Mouse (Mus musculus) lung, postnatal 0 days (tissue): ENCODE results near the gene Hif3a. TPM values are rescaled to one million over a fixed set of nuclear protein-coding genes. Genes with fewer than 3 reads are reported as not detected.

Experiments
- ATAC-seq: fragments of 200-750 bp; cut with Nextera tagmentation; 2 replicates; pipeline ENCODE4 v1.8.0; 2017; ENCODE audit warnings: moderate library complexity
- DNase-seq: peaks from one replicate; pipeline ENCODE4 v3.0.0-alpha.2; 2016; ENCODE audit warnings: low spot score
- H3K27ac ChIP-seq: fragments of 300-500 bp; sonication (generic); 2 replicates; pipeline ENCODE4 v1.5.1; 2014; ENCODE audit warnings: antibody characterized with exemption, mild to moderate bottlenecking, low read length, mixed read lengths
- H3K27me3 ChIP-seq: fragments of 300-500 bp; sonication (generic); replicated peaks from 2 replicates; pipeline ENCODE4 v1.6.1; 2014; ENCODE audit warnings: low read length, mixed read lengths; ENCODE audit not compliant: insufficient read depth
- H3K36me3 ChIP-seq: fragments of 300-500 bp; sonication (generic); 2 replicates; pipeline ENCODE4 v1.6.1; 2014; ENCODE audit warnings: low read length, mixed read lengths; ENCODE audit not compliant: insufficient read depth
- H3K4me1 ChIP-seq: fragments of 300-500 bp; sonication (generic); 2 replicates; pipeline ENCODE4 v1.6.1; 2014; ENCODE audit warnings: antibody characterized with exemption, low read depth, low read length, mixed read lengths; ENCODE audit not compliant: insufficient read depth
- H3K4me2 ChIP-seq: fragments of 300-500 bp; sonication (generic); replicated peaks from 2 replicates; pipeline ENCODE4 v1.6.1; 2014; ENCODE audit warnings: low read depth, mild to moderate bottlenecking, low read length, moderate library complexity, mixed read lengths
- H3K4me3 ChIP-seq: fragments of 300-500 bp; sonication (generic); 2 replicates; pipeline ENCODE4 v1.5.1; 2014; ENCODE audit warnings: low read depth, low read length
- H3K9ac ChIP-seq: fragments of 300-500 bp; sonication (generic); replicated peaks from 2 replicates; pipeline ENCODE4 v1.6.1; 2014; ENCODE audit warnings: low read depth, mild to moderate bottlenecking
- H3K9me3 ChIP-seq: fragments of 300-500 bp; sonication (generic); 2 replicates; pipeline ENCODE4 v1.6.1; 2016; ENCODE audit warnings: low read length, mixed read lengths
- CTCF ChIP-seq: IDR thresholded peaks from 2 replicates; pipeline ENCODE4 v1.5.1; 2016; ENCODE audit warnings: antibody characterized with exemption, mild to moderate bottlenecking
- EP300 ChIP-seq: IDR thresholded peaks from 2 replicates; pipeline ENCODE4 v1.6.1; 2016; ENCODE audit warnings: antibody characterized with exemption, mild to moderate bottlenecking, control low read depth
- WGBS: fragments of 180-500 bp; shearing (Covaris S2); extraction: QIAGEN DNeasy Blood & Tissue Kit; methylation state at CpG from one replicate; pipeline ENCODE4 v1.1.7; 2014; 5-methylcytosine and 5-hydroxymethylcytosine counted together
- polyA plus RNA-seq: library from polyadenylated mRNA; unstranded; fragments of >200 nt; fragmentation: Nextera tagmentation; extraction: Ambion mirVana; gene quantifications from 2 replicates; pipeline ENCODE4 v1.2.1, GENCODE M21; 2015

Gene Hif3a
- polyA plus RNA-seq, 1 experiment from 2014 or later, result 8.2 TPM

GRCm38 (mm10) chr7:16999650-17000049 is 62.6 kb downstream of the Hif3a start:
- DNase-seq, result peak; percentile 70
- 0 out of 2 replicates have a peak, but pooled peaks cover 5% of the 10 kb centered on the region for H3K36me3 ChIP-seq
- TF ChIP-seq EP300 (no peak), CTCF (peak; percentile 97)
- peaks cover 10% of the 10 kb centered on the region for H3K4me1 ChIP-seq
- no peak overlapping the region for H3K27ac ChIP-seq
- H3K9me3 ChIP-seq, result no peaks in the 10 kb centered on the region
- no peak overlapping the region for H3K4me2 ChIP-seq
- ATAC-seq, result peak; percentile 14
- H3K27me3 ChIP-seq, result no peaks in the 10 kb centered on the region
- no peak overlapping the region for H3K4me3 ChIP-seq
- no peak overlapping the region for H3K9ac ChIP-seq
- 24% methylated on average over 4 of the region's 4 CpGs for WGBS

- no peaks in the 10 kb centered on the region for H3K27me3 ChIP-seq
- no peak overlapping the region for H3K4me3 ChIP-seq
- no peak overlapping the region for H3K9ac ChIP-seq
- DNase-seq, result no peak
- H3K4me1 ChIP-seq, result peaks cover 10% of the 10 kb centered on the region
- ATAC-seq, result no peak
- H3K9me3 ChIP-seq, result no peaks in the 10 kb centered on the region
- 44% methylated on average over 4 of the region's 4 CpGs for WGBS
- H3K4me2 ChIP-seq, result no peak overlapping the region
- H3K36me3 ChIP-seq, result 0 out of 2 replicates have a peak, but pooled peaks cover 5% of the 10 kb centered on the region
- no peak for TF ChIP-seq EP300
- TF ChIP-seq CTCF, result no peak
- no peak overlapping the region for H3K27ac ChIP-seq
Measured at GRCm38 (mm10) chr7:16999233-16999632, 63.0 kb downstream of the Hif3a start.

GRCm38 (mm10) chr7:16995345-16995744 is 66.9 kb downstream of the Hif3a start:
- no peak for TF ChIP-seq EP300
- no peak for TF ChIP-seq CTCF
- Histone ChIP-seq H3K4me1 (peaks cover 19% of the 10 kb centered on the region), H3K4me2 (peak overlapping the region; percentile 78), H3K27ac (no peak overlapping the region), H3K36me3 (0 out of 2 replicates have a peak, but pooled peaks cover 2% of the 10 kb centered on the region), H3K9me3 (no peaks in the 10 kb centered on the region), H3K9ac (no peak overlapping the region), H3K4me3 (peak overlapping the region; percentile 51), H3K27me3 (no peaks in the 10 kb centered on the region)
- DNase-seq (no peak), ATAC-seq (no peak)
- WGBS, result 61% methylated on average over 4 of the region's 4 CpGs

GRCm38 (mm10) chr7:16994400-16994799 is 67.8 kb downstream of the Hif3a start:
- Histone ChIP-seq H3K9me3 (no peaks in the 10 kb centered on the region), H3K4me3 (peak overlapping the region; percentile 51), H3K27ac (peak overlapping the region; percentile 78), H3K4me1 (peaks cover 18% of the 10 kb centered on the region), H3K9ac (peak overlapping the region; percentile 60), H3K27me3 (no peaks in the 10 kb centered on the region), H3K4me2 (peak overlapping the region; percentile 78), H3K36me3 (no peaks in the 10 kb centered on the region)
- no peak for TF ChIP-seq CTCF
- TF ChIP-seq EP300, result no peak
- DNase-seq (no peak), ATAC-seq (no peak)
- WGBS, result 3% methylated on average over 20 of the region's 20 CpGs

- Histone ChIP-seq H3K27ac (peak overlapping the region; percentile 78), H3K4me2 (peak overlapping the region; percentile 78), H3K4me1 (peaks cover 15% of the 10 kb centered on the region), H3K27me3 (no peaks in the 10 kb centered on the region), H3K4me3 (peak overlapping the region; percentile 51), H3K9me3 (no peaks in the 10 kb centered on the region), H3K9ac (peak overlapping the region; percentile 60), H3K36me3 (no peaks in the 10 kb centered on the region)
- ATAC-seq (peak; percentile 91), DNase-seq (peak; percentile 90)
- no peak for TF ChIP-seq EP300
- TF ChIP-seq CTCF, result no peak
- WGBS, result under 1% methylated on average over 27 of the region's 27 CpGs
Measured at GRCm38 (mm10) chr7:16993651-16994399, 68.4 kb downstream of the Hif3a start.

- peak within 1 kb of the TSS; percentile 78 for H3K4me2 ChIP-seq
- no peaks in the 10 kb centered on the region for H3K36me3 ChIP-seq
- peak within 1 kb of the TSS; percentile 51 for H3K4me3 ChIP-seq
- WGBS, result 92% methylated on average over 5 of the region's 5 CpGs
- H3K27ac ChIP-seq, result peak within 1 kb of the TSS; percentile 78
- ATAC-seq (no peak), DNase-seq (no peak)
- no peaks in the 10 kb centered on the region for H3K9me3 ChIP-seq
- no peaks in the 10 kb centered on the region for H3K27me3 ChIP-seq
- peaks cover 15% of the 10 kb centered on the region for H3K4me1 ChIP-seq
- H3K9ac ChIP-seq, result no peak within 1 kb of the TSS
- TF ChIP-seq EP300 (no peak), CTCF (no peak)
Measured at GRCm38 (mm10) chr7:16992451-16992807, 69.8 kb downstream of the Hif3a start, which contains the start of gene Ccdc8. Ccdc8 (plus strand) TSS chr7:16992708.
